Mouse (Mus musculus) G1E (cell line): Measurements from ENCODE around the gene Urad.

Source experiments
- CTCF ChIP-seq: IDR thresholded peaks from 2 replicates; pipeline ENCODE4 v1.5.1; 2012; ENCODE audit warnings: low read depth, low read length, inconsistent platforms, mixed read lengths
- GATA1 ChIP-seq: IDR thresholded peaks from 2 replicates; pipeline ENCODE4 v1.6.1; 2012; ENCODE audit warnings: borderline replicate concordance, low read length, inconsistent platforms, mixed read lengths
- GATA2 ChIP-seq: IDR thresholded peaks from 2 replicates; pipeline ENCODE4 v1.6.1; 2012; ENCODE audit warnings: low read depth, low read length, inconsistent platforms, borderline replicate concordance
- POLR2AphosphoS5 ChIP-seq: IDR thresholded peaks from 2 replicates; pipeline ENCODE4 v1.6.1; 2012; ENCODE audit warnings: low read depth, low read length, inconsistent platforms; ENCODE audit not compliant: insufficient replicate concordance
- TAL1 ChIP-seq: conservative IDR thresholded peaks from 2 replicates; pipeline ENCODE4 v1.6.1; 2012; ENCODE audit warnings: low read depth, low read length, inconsistent platforms, mixed read lengths

DNA sequence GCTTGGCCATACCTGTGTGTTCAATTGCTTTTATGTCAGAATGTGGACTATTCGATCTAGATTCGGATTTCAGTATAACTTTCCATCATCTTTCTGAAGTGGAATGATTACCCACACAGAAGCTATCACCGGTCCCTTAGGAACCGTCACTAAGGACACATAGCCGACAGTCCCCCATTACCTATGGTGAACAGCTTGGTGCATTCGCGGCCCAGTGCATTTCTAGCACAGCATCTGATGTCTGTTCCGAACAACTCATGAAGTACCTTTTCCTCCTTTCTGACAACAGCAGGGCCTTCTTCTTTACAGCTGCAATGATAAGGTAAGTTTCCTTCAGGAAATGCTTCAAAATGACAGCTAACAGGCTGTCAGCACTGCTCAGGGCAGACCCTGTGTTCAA is 48.0 kb upstream of the Urad start:
- no peak for TF ChIP-seq GATA1
- TF ChIP-seq CTCF: no peak
- TF ChIP-seq TAL1: no peak
- TF ChIP-seq POLR2AphosphoS5: no peak
- TF ChIP-seq GATA2: no peak
